Comparison of ENCODE assay signal across 31 mouse cellular contexts in genomic region chr8:11570742-11571141, GRCm38 (mm10).
"Had no signal": no experiment of that assay in that cellular context is flagged by ENCODE, and none has a peak within 500 bp of the region (broad histone marks: within the 10 kb centered on the region; RNA-seq: fewer than 3 reads in every experiment).

No protein-coding gene starts in this region.

- H3K4me2 ChIP-seq: limb, embryonic 12.5 days; limb, embryonic 13.5 days; limb, embryonic 15.5 days; liver, embryonic 11.5 days; liver, embryonic 12.5 days; liver, embryonic 13.5 days; liver, embryonic 15.5 days; lung, embryonic 14.5 days; lung, embryonic 15.5 days; midbrain, embryonic 11.5 days; midbrain, embryonic 12.5 days; midbrain, embryonic 13.5 days; midbrain, embryonic 15.5 days; neural tube, embryonic 12.5 days had no signal

- H3K27me3 ChIP-seq: limb, embryonic 12.5 days; limb, embryonic 13.5 days; limb, embryonic 15.5 days; liver, embryonic 12.5 days; liver, embryonic 13.5 days; liver, embryonic 15.5 days; lung, embryonic 15.5 days; megakaryocyte, embryonic 14.5 days; midbrain, embryonic 12.5 days; midbrain, embryonic 13.5 days; midbrain, embryonic 15.5 days; neural tube, embryonic 12.5 days had no signal

- ATAC-seq: liver, embryonic 12.5 days; liver, postnatal 0 days; lung, postnatal 0 days; midbrain, embryonic 13.5 days; midbrain, embryonic 15.5 days had no signal

- H3K27ac ChIP-seq: limb, embryonic 15.5 days; liver, embryonic 12.5 days; liver, embryonic 13.5 days; liver, embryonic 14.5 days; liver, embryonic 15.5 days; lung, embryonic 15.5 days; macrophage; midbrain, embryonic 10.5 days; midbrain, embryonic 12.5 days; midbrain, embryonic 13.5 days; midbrain, embryonic 15.5 days; neural tube, embryonic 12.5 days had no signal

- H3K9me3 ChIP-seq: limb, embryonic 10.5 days; limb, embryonic 12.5 days; limb, embryonic 13.5 days; limb, embryonic 15.5 days; liver, embryonic 12.5 days; liver, embryonic 13.5 days; liver, embryonic 15.5 days; lung, embryonic 15.5 days; megakaryocyte, embryonic 14.5 days; midbrain, embryonic 10.5 days; midbrain, embryonic 12.5 days; midbrain, embryonic 13.5 days; midbrain, embryonic 15.5 days; neural tube, embryonic 12.5 days had no signal

- H3K4me1 ChIP-seq: midbrain, embryonic 10.5 days; midbrain, embryonic 12.5 days; midbrain, embryonic 13.5 days; midbrain, embryonic 15.5 days; neural tube, embryonic 12.5 days had no signal

- DNase-seq: left cerebral cortex, postnatal 4 days; liver; liver, embryonic 13.5 days; liver, postnatal 0 days; lung, adult 18-20 months; lung, adult 2 months; lung, embryonic 14.5 days; lung, postnatal 10 days; lung, postnatal 14 days; lung, postnatal 36 days; lung, postnatal 4 days; midbrain, embryonic 14.5 days had no signal

- H3K4me3 ChIP-seq: limb, embryonic 10.5 days; limb, embryonic 12.5 days; limb, embryonic 13.5 days; limb, embryonic 15.5 days; liver, embryonic 12.5 days; liver, embryonic 13.5 days; liver, embryonic 15.5 days; lung, embryonic 15.5 days; megakaryocyte, embryonic 14.5 days; midbrain, embryonic 10.5 days; midbrain, embryonic 12.5 days; midbrain, embryonic 13.5 days; midbrain, embryonic 15.5 days; myocyte; neural tube, embryonic 12.5 days had no signal

- H3K9ac ChIP-seq: limb, embryonic 12.5 days; limb, embryonic 13.5 days; limb, embryonic 15.5 days; liver, embryonic 12.5 days; liver, embryonic 13.5 days; liver, embryonic 14.5 days; liver, embryonic 15.5 days; liver, postnatal 0 days; lung, embryonic 14.5 days; lung, embryonic 15.5 days; midbrain, embryonic 12.5 days; midbrain, embryonic 13.5 days; midbrain, embryonic 15.5 days; neural tube, embryonic 12.5 days had no signal
